Mouse (Mus musculus) layer of hippocampus, adult 2 months (tissue): ENCODE measurements around the gene Myrip. TPM values are rescaled to one million over a fixed set of nuclear protein-coding genes. Genes with fewer than 3 reads are reported as not detected.
A peak's percentile ranks its signal among the peaks of the same experiment; 100 is the strongest.
"Not testable (repeated sequence)": the region's sequence is repeated elsewhere in the genome, so short reads cannot be mapped to it uniquely, and the experiment has no call there.

Experiments
- DNase-seq, 2 experiments: peaks; one replicate each; pipeline ENCODE4 v3.0.0; 2022; ENCODE audit warnings: low spot score in 2 of 2
- H3K27ac ChIP-seq: fragments of 200-600 bp; 2 replicates; pipeline ENCODE4 v1.8.1; 2022
- H3K4me3 ChIP-seq: fragments of 200-600 bp; 2 replicates; pipeline ENCODE4 v1.8.1; 2022; ENCODE audit warnings: mild to moderate bottlenecking
- CTCF ChIP-seq: fragments of 200-600 bp; conservative IDR thresholded peaks from 2 replicates; pipeline ENCODE4 v1.8.1; 2022; ENCODE audit warnings: antibody characterized with exemption, mild to moderate bottlenecking, moderate library complexity
- total RNA-seq, 2 experiments: library from RNA; stranded (reverse); gene quantifications; 2 replicates each; pipeline ENCODE4 v1.2.3; 2021

Myrip gene
- total RNA-seq, 2 experiments from 2014 or later: 54.7 to 58.7 TPM

GRCm38 (mm10) chr9:120364653-120365283 is 63.5 kb downstream of the Myrip start:
- Histone ChIP-seq H3K27ac (peak overlapping the region; percentile 76), H3K4me3 (peak overlapping the region; percentile 6; the same call in 1 of the 2 replicates)
- DNase-seq: no peak
- TF ChIP-seq CTCF: no peak

- Histone ChIP-seq H3K4me3 (no peak overlapping the region), H3K27ac (no peak overlapping the region)
- DNase-seq: no peak
- TF ChIP-seq CTCF: no peak
These were observed 66.2 kb downstream of the Myrip start for GRCm38 (mm10) chr9:120367526-120367925.

GRCm38 (mm10) chr9:120371633-120372032 is 70.3 kb downstream of the Myrip start:
- peak overlapping the region; percentile 56; the same call in 1 of the 2 replicates for H3K27ac ChIP-seq
- no peak for DNase-seq

DNA sequence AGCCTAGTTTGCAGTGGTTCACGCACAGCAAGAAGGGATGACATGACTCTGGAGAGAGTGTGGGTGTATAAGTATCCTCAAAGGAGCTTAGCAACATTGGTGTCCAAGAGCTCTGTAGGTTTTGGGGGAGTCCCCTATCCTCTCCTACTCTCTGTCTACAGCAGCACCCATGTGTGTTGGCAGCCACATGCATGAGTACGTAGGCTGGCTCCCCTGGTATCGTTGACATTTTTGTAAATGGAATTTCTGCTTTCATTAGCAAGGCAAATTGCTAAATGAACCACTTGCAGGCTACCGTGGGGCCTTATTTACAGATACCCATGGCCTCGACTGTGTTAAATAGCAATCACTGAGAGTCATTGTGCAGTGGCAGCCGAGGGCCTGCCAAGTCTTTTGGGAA is 71.0 kb downstream of the Myrip start:
- peak in 1 of 2 experiments; percentile 32 for DNase-seq
- peak overlapping the region; percentile 56 for H3K27ac ChIP-seq
- no peak overlapping the region for H3K4me3 ChIP-seq
- no peak for TF ChIP-seq CTCF

More at GRCm38 (mm10) chr9:120371633-120372032, 70.3 kb downstream of the Myrip start:
- TF ChIP-seq CTCF: no peak
- no peak overlapping the region for H3K4me3 ChIP-seq

GRCm38 (mm10) chr9:120377726-120378125 is 76.4 kb downstream of the Myrip start:
- peak; percentile 35 to 69 for DNase-seq
- H3K27ac ChIP-seq: peak overlapping the region; percentile 72; the same call in 1 of the 2 replicates
- H3K4me3 ChIP-seq: no peak overlapping the region
- peak; percentile 93 for TF ChIP-seq CTCF

- Histone ChIP-seq H3K27ac (peak overlapping the region; percentile 67), H3K4me3 (no peak overlapping the region)
- DNase-seq: no peak
- no peak for TF ChIP-seq CTCF
These were observed 93.9 kb downstream of the Myrip start for GRCm38 (mm10) chr9:120395188-120395587.

DNA sequence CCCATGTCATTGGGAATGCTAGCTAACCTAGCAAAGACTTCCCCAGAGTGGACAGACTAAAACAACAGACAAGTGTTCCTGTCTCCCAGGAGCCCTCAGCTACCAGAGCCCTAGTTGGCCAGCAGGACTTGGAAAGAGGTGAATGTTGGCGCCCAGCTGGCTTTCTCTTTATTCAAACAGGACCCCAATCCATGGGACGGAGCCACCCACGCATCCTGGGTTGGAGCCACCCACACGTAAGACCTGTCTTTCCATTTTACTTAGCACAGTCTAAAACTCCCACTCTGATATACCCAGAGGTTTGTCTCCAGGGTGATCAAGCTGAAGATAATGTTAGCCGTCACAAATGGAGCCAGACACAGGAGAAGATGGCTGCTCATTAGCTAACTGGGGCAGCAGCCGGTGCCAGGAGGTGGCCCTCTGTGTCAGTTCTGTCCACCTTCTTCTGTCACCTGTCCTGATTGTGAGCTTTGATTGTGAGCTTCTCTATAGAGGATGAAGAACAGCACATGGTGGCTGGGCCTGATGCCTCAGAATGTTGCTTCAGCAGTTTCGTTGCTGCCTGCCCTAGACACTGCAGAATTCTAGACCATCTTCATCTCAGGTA is 95.4 kb downstream of the Myrip start:
- Histone ChIP-seq H3K4me3 (no peak overlapping the region), H3K27ac (peak overlapping the region; percentile 67)
- DNase-seq: no peak
- TF ChIP-seq CTCF: no peak

GRCm38 (mm10) chr9:120398289-120398688 is 97.0 kb downstream of the Myrip start:
- Histone ChIP-seq H3K4me3 (no peak overlapping the region), H3K27ac (peak overlapping the region; percentile 53)
- TF ChIP-seq CTCF: no peak
- DNase-seq: no peak

DNA sequence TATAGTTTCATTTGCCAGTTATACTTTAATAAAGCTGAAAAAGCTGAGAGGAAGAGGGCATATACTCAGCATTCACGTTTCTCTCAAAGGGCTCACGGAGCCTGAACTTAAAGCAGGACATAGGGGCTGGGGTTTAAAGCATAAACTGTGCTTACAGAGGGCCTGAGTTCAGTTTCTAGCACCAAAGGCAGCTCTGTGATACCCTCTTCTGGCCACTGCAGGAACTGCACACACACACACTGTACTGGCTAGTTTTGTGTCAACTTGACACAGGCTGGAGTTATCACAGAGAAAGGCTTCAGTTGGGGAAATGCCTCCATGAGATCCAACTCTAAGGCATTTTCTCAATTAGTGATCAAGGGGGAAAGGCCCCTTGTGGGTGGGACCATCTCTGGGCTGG is 98.2 kb downstream of the Myrip start:
- DNase-seq, H3K27ac ChIP-seq, H3K4me3 ChIP-seq: not testable (repeated sequence)
- TF ChIP-seq CTCF: peak; percentile 75

GRCm38 (mm10) chr9:120402368-120402767 is 101.1 kb downstream of the Myrip start:
- no peak for TF ChIP-seq CTCF
- DNase-seq: no peak
- peak overlapping the region; percentile 83; the same call in 1 of the 2 replicates for H3K27ac ChIP-seq
- no peak overlapping the region for H3K4me3 ChIP-seq

DNA sequence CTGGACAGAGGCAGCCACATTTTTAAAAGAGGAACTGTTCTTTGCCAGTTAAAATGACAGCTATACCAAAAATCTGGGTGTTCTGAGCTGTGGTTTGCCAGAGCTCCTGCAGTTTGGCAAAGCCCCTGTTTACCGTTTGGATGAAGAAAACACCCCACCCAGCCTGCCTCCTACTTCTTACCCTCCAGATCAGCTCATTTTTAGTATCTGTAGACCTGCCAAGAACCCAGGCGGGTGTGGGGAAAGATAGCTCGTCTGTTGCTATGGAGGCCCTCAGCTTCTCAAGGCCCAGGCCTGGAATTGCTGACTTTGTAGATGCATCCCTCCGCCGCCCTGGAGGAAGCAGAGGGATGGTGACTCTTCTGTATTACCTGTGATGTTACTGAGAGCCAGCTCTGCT is 102.3 kb downstream of the Myrip start:
- TF ChIP-seq CTCF: no peak
- H3K27ac ChIP-seq: peak overlapping the region; percentile 83
- peak; percentile 75 to 87 for DNase-seq
- no peak overlapping the region for H3K4me3 ChIP-seq

- Histone ChIP-seq H3K27ac (peak overlapping the region; percentile 70), H3K4me3 (peak overlapping the region; percentile 37)
These were observed 108.4 kb downstream of the Myrip start for GRCm38 (mm10) chr9:120409663-120410181.

GRCm38 (mm10) chr9:120410421-120410820 is 109.1 kb downstream of the Myrip start:
- H3K27ac ChIP-seq: peak overlapping the region; percentile 70
- peak; percentile 80 for TF ChIP-seq CTCF
- H3K4me3 ChIP-seq: peak overlapping the region; percentile 37
- DNase-seq: peak in 1 of 2 experiments; percentile 55

More at GRCm38 (mm10) chr9:120409663-120410181, 108.4 kb downstream of the Myrip start:
- TF ChIP-seq CTCF: no peak
- peak; percentile 35 to 46 for DNase-seq
